Mouse (Mus musculus): ENCODE results near the gene Olfml2b.
A peak's percentile ranks its signal among the peaks of the same experiment; 100 is the strongest.

Gene Olfml2b

GRCm38 (mm10) chr1:170644255-170645205 is at the start of gene Olfml2b:
Olfml2b (plus strand) TSS chr1:170644532.
- DNase-seq, result peak; percentile 98

DNA sequence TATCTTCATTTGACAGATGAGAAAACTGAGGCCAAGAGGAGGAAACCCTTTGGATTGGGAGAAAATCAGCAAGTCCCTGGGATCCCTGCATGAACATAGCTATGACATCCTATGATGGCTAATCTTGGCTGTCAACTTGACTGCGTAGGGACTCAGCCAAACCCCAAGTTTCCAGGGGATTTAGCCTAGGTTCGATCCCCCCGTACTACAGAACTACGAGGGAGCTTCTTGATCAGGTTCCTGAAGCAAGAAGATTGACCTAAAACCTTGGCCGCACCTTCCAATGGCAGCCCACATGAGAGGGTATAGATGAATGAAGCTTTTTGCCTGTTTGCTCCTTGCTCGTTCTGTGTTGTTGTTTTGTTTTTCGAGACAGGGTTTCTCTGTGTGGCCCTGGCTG is 49.8 kb upstream of the Olfml2b start:
- peak; percentile 61 for DNase-seq

GRCm38 (mm10) chr1:170605228-170606001 is 38.9 kb upstream of the Olfml2b start:
- DNase-seq, result no peak

DNA sequence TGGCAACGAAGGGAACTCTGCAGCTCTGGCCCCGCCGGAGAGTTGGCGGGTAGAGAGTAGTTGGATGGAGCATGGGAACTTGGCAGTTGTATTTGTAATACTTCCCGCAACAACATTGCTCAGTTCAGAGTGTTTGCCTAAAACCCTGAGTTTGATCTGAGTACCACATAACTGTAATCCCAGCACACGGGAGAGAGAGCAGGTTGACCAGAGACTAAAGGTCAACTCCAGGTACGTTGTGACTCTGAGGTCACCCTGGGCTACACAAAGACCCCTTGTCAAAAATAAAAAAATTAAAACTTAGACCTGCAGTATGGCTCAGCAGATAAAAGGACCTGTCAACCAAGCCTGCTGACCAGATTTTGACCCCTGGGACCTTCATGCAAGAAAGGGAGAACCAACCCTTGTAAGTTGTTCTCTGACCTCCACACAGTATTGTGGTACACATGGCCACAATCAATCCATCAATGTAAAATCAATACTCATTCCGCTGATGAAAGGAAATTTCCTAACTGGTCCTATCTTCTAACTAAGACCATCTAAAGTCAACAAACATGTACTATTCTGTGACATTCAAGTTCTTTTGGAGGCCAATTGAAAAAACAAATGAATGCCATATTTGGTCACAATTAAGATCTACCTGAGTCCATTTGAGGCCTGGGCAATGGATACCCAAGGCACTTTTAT is 37.0 kb upstream of the Olfml2b start:
- no peak for DNase-seq

GRCm38 (mm10) chr1:170608461-170609071 is 35.8 kb upstream of the Olfml2b start:
- no peak for DNase-seq

DNA sequence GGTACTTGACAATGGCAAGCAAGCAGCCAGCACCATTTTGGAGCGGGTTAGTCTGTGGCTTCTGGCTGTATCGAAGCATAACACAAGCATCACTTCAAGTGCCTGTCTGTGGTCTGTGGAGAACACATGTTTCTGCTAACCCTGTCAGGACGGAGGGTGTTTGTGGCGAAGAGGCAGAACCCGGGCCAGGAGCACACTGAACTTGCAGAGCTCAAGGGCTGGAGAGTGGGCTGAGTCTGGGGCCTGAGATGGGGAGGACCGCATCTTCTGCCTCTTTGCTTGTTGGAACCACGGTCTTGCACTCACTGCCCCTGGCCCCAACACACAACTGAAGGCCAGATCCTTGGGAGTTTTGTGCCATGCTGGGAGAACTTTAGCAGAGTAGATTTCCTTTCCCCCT is 34.5 kb upstream of the Olfml2b start:
- DNase-seq, result no peak

DNA sequence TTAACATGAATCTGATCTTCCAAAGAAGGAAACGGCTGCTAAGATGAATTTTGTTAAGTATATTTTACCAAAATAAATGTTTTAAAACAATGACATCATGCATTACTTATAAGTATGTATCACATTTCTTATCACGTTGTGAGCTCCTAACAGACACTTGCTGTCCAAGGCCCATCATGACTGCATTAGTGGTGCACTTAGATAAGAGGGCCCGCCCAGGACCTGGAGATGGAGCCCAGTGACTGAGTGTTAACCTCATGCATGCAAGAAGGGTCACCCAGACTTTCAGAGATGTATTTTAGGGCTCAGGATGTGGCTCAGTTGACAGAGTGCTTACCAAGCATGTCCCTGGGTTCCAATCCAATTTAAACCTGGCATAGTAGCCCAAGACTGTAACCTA is 34.0 kb upstream of the Olfml2b start:
- no peak for DNase-seq

GRCm38 (mm10) chr1:170610695-170611094 is 33.6 kb upstream of the Olfml2b start:
- no peak for DNase-seq

DNA sequence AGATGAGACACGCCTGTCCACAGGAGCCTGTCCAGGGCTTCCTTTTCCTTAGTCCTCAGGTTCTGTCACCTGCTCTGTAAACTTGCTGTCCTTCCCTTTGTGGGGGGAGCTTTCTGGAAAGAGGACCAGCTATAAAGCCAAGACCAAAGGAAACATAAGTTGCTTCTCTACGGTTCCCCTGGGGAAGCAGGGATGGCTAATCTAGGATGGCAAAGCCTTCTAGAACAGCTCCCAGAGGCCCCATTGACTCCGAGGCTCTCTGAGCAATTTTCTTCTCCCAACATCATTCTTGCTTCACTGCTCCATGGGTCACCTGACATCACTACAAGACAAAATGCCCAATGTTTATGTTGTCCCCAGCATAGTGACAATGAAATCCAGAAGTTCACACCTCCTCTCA is 32.7 kb upstream of the Olfml2b start:
- no peak for DNase-seq

- DNase-seq, result no peak
These were observed 31.1 kb upstream of the Olfml2b start for GRCm38 (mm10) chr1:170612968-170613872.

DNA sequence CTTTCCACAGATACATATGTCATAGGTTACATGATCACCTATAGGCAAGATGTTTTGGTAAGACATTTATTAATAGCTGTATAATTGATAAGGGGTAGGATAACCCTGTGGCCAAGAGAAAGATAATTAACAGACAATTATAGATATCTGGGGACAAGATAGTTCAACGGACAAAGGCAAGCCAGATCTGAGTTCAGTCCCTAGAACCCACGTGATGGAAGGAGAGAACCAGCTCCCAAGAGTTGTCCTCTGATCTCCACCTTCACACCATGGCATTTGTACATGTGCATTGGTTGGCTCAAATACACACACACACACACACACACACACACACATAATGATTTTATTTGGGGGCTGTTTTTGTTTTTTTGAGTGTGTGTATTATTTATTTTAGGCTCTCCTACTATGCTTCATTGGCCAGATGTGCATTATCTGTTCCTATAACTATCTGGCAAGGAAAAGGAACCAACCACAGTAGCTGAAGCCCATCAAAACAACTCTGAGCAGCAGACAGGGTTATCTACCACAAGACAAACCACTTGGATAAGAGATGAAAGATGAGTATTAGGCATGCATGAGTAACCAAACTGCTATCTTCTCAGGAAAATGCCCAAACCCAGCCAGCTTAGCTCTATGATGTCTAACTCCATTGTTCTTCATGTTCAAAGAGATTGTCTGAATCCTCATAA is 24.5 kb upstream of the Olfml2b start:
- no peak for DNase-seq

- DNase-seq, result peak; percentile 95
These were observed 21.4 kb upstream of the Olfml2b start for GRCm38 (mm10) chr1:170622934-170623333.

DNA sequence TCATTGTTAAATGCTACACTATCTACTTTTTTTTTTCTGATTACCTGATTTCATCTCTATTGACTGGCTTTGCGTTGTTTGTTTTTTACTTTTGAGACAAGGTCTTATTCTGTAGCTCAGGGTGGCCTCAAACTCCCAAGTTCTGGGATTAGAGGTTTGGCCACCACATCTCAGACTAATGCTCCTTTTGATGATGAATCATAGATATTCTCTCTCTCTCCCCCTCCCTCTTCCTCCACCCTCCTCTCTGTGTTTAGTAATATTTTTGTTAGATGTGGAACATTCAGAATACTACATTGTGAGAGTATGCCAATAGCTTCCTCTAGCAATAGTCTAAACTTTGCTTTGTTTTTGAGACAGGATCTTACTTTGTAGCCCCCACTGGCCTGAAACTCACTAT is 20.9 kb upstream of the Olfml2b start:
- DNase-seq, result no peak

- DNase-seq, result no peak
These were observed 13.8 kb upstream of the Olfml2b start for GRCm38 (mm10) chr1:170630489-170630888.

GRCm38 (mm10) chr1:170631571-170631970 is 12.8 kb upstream of the Olfml2b start:
- no peak for DNase-seq

GRCm38 (mm10) chr1:170632385-170632784 is 11.9 kb upstream of the Olfml2b start:
- peak; percentile 94 for DNase-seq

DNA sequence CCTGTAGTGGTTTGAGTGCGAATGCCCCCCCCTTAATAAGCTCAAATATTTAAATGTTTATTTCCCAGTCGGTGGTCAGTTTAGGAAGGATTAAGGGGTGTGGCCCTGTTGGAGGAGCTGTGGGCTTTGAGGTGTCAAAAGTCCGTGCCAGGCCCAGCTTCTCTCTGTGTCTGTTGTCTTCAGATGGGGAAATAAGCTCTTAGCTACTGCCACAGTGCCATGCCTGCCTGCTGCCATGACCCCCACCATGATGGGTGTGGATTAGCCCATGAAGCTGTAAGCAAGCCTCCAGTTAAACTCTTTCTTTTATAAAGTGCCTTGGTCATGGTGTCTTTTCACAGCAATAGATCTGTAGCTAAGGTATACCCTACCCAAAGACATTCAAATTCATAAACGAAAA is 11.5 kb upstream of the Olfml2b start:
- DNase-seq, result no peak

DNA sequence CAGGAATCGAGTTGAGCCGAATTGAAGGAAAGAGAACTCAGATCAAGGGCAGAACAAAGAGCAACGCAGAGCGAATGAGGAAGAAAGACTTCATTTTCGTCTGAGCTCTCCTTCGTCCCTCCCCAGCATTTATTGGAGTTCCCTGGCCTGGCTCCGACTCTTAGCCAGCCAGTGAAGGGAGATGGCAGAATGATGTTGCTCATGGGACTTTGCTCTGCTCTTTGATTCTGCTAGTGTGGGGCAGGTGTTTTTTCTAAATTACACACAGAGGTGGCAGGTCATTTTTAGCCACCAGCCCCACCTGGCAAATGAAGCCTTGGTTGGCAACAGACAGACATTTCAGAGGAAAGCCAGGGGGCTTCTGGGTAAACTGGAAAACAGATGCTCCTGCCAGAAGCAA is 5.4 kb upstream of the Olfml2b start:
- no peak for DNase-seq

DNA sequence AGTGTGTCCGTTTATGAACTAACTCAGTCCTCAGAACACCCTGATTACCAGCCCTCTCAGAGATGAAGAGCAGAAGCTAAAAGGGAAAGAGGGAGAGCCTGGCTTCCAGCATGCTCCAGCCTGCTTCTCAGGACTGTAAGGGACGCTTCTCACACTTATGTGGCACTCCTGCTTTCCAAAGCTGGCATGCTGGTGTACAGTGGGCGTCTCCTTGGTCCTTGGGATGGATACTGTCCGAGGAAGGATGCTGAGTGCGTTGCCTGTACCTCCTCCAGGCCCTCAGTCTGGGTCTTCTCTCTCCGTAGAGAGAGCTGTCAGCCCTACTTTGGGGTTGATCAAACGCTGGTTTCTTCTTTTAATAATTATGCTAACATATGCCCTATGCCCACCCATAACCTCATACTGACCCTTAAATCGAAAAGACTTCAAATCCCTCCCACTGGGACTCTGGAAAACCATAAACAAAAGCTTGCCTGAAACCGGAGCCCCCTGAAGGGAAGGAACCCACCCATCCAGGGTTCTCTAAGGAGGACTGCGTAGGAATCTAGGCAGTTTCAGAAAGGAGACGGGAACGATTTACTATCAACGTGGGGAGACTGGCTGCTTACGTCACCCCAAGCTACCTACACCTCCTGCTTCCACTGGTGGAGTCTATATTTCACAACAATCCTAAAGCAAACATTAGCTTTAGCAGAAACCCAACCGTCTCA is 1.7 kb downstream of the Olfml2b start:
- peak; percentile 75 for DNase-seq

DNA sequence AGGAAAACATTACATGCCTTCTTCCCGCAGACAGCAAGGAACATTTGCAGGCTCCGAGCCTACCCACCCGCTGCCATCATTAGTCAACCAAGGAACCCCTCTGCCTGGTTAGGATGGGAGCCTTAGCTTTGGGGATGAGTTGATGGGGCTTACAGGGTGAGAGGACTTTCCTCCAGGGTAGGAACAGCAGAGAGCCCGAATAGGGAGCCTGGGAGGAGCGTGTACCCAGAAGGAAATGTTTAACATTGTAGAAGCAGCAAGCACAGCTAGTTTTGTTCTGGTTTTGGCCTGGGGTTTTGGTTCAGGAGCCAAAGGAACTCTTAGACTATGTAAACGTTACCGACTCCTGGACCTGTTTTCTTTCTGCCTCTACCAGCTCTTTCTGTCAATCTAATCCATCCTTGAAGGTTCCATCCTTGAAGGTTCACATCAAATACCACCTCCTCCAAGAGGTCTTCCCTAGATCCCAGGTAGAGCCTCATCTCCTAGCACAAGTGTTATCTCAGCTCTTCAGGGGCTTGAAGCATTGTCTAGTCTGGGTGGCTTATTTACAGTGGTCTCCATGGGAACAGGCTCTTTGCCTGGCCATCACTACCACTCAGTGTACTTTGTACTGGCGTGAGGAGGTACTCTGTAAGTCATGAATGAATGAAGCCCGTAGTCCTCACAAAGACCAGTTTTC is 2.4 kb downstream of the Olfml2b start:
- peak; percentile 89 for DNase-seq
